Mouse (Mus musculus) liver, embryonic 14.5 days (tissue): ENCODE measurements around the gene Slc25a29.

Experiments used
- CTCF ChIP-seq: IDR thresholded peaks from 2 replicates; pipeline ENCODE4 v1.5.1; 2016; ENCODE audit warnings: antibody characterized with exemption, low read depth, control low read depth
- EP300 ChIP-seq: IDR thresholded peaks from 2 replicates; pipeline ENCODE4 v1.6.1; 2016; ENCODE audit warnings: antibody characterized with exemption, low read depth

DNA sequence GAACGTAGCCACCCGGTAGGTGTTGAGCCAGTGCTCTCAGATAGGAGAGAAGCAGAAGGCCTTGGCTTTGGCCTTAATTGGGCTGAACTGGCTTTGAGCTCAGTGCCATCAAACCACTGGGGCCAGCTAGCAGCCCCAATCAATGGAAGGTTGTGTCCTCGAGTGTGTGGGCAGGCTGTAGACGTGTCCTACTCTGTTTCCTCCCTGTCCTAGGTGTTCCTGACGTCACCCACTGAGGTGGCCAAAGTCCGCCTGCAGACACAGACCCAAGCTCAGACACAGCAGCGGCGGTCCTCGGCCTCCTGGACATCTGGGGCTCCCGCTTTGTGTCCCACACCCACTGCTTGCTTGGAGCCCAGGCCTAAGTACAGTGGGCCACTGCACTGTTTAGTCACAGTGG is 19.4 kb upstream of the Slc25a29 start:
- TF ChIP-seq CTCF (no peak), EP300 (no peak)
